In genomic region chr8:66433577-66433976, GRCm38 (mm10) we compare ENCODE assay signal across 20 mouse cellular contexts. TPM values are rescaled to one million over a fixed set of nuclear protein-coding genes. Genes with fewer than 3 reads are reported as not detected.
DNase-seq lines count a peak whose midpoint lies in the region; ATAC-seq and TF ChIP-seq lines count a peak whose summit lies in the region.
"Had no signal": no experiment of that assay in that cellular context is flagged by ENCODE, and none has a peak within 500 bp of the region (broad histone marks: within the 10 kb centered on the region; RNA-seq: fewer than 3 reads in every experiment).

No protein-coding gene starts in this region.

- no peak overlapping the region for H3K4me2 ChIP-seq in intestine, postnatal 0 days (replicated peaks; ENCODE audit: low read depth)
- H3K4me2 ChIP-seq in intestine, embryonic 15.5 days (replicated peaks): no peak overlapping the region
- H3K4me2 ChIP-seq in midbrain, postnatal 0 days (ENCODE audit: low read depth, low read length, poor library complexity, severe bottlenecking): no peak overlapping the region
- H3K4me2 ChIP-seq: embryonic facial prominence, embryonic 13.5 days; forebrain, embryonic 13.5 days; heart, embryonic 13.5 days; hindbrain, embryonic 15.5 days had no signal

- no peaks in the 10 kb centered on the region for H3K27me3 ChIP-seq in intestine, postnatal 0 days (replicated peaks; ENCODE audit: control insufficient read depth, insufficient read depth, low read length)
- H3K27me3 ChIP-seq in intestine, embryonic 15.5 days (replicated peaks): no peaks in the 10 kb centered on the region
- no peaks in the 10 kb centered on the region for H3K27me3 ChIP-seq in midbrain, postnatal 0 days (ENCODE audit: insufficient read depth, low read length)
- no peaks in the 10 kb centered on the region for H3K27me3 ChIP-seq in midbrain, embryonic 10.5 days (ENCODE audit: low read depth, poor library complexity, severe bottlenecking)
- H3K27me3 ChIP-seq: embryonic facial prominence, embryonic 13.5 days; forebrain, embryonic 13.5 days; heart, embryonic 13.5 days; hindbrain, embryonic 15.5 days had no signal

- no peaks in the 10 kb centered on the region for H3K9me3 ChIP-seq in intestine, postnatal 0 days (ENCODE audit: control insufficient read depth)
- H3K9me3 ChIP-seq in intestine, embryonic 15.5 days: no peaks in the 10 kb centered on the region
- no peaks in the 10 kb centered on the region for H3K9me3 ChIP-seq in midbrain, postnatal 0 days (ENCODE audit: low read length)
- H3K9me3 ChIP-seq in midbrain, embryonic 10.5 days (replicated peaks): no peaks in the 10 kb centered on the region
- H3K9me3 ChIP-seq: embryonic facial prominence, embryonic 13.5 days; forebrain, embryonic 13.5 days; heart, embryonic 13.5 days; hindbrain, embryonic 15.5 days had no signal

- DNase-seq in midbrain, postnatal 0 days (ENCODE audit: low spot score): no peak
- no peak for DNase-seq in midbrain, embryonic 10.5 days (ENCODE audit: low spot score)
- peak; percentile 16 for DNase-seq in R1 (ENCODE audit: low read depth, low spot score)
- DNase-seq in right cerebral cortex, adult 18-20 months: no peak
- DNase-seq: adrenal gland, postnatal 14 days; B cell, adult 2 months; cerebellum, adult 18-20 months; cerebellum, adult 9-11 months; cerebellum, postnatal 36 days; forebrain, postnatal 0 days; gastrocnemius, postnatal 14 days; heart, postnatal 36 days had no signal

- H3K4me1 ChIP-seq in intestine, postnatal 0 days (replicated peaks; ENCODE audit: control insufficient read depth, insufficient read depth, low read length): no peaks in the 10 kb centered on the region
- H3K4me1 ChIP-seq in intestine, embryonic 15.5 days (replicated peaks): no peaks in the 10 kb centered on the region
- H3K4me1 ChIP-seq in midbrain, postnatal 0 days (ENCODE audit: insufficient read depth, low read length): no peaks in the 10 kb centered on the region; the same call in 1 of the 2 replicates
- H3K4me1 ChIP-seq in midbrain, embryonic 10.5 days: no peaks in the 10 kb centered on the region
- H3K4me1 ChIP-seq: embryonic facial prominence, embryonic 13.5 days; forebrain, embryonic 13.5 days; hindbrain, embryonic 15.5 days had no signal

- H3K4me3 ChIP-seq in intestine, postnatal 0 days (ENCODE audit: low read depth, low read length): no peak overlapping the region
- no peak overlapping the region for H3K4me3 ChIP-seq in intestine, embryonic 15.5 days (replicated peaks)
- no peak overlapping the region for H3K4me3 ChIP-seq in midbrain, postnatal 0 days (ENCODE audit: low read depth, low read length)
- no peak overlapping the region for H3K4me3 ChIP-seq in midbrain, embryonic 10.5 days
- H3K4me3 ChIP-seq: embryonic facial prominence, embryonic 13.5 days; forebrain, embryonic 13.5 days; heart, embryonic 13.5 days; hindbrain, embryonic 15.5 days had no signal

- no peak overlapping the region for H3K9ac ChIP-seq in intestine, postnatal 0 days (ENCODE audit: low read depth, low read length)
- no peak overlapping the region for H3K9ac ChIP-seq in intestine, embryonic 15.5 days
- no peak overlapping the region for H3K9ac ChIP-seq in midbrain, postnatal 0 days (replicated peaks; ENCODE audit: low read length, poor library complexity, severe bottlenecking)
- H3K9ac ChIP-seq: embryonic facial prominence, embryonic 13.5 days; forebrain, embryonic 13.5 days; forebrain, postnatal 0 days; heart, embryonic 13.5 days; hindbrain, embryonic 15.5 days had no signal

- no peaks in the 10 kb centered on the region for H3K36me3 ChIP-seq in intestine, postnatal 0 days (ENCODE audit: control insufficient read depth, insufficient read depth)
- no peaks in the 10 kb centered on the region for H3K36me3 ChIP-seq in intestine, embryonic 15.5 days
- H3K36me3 ChIP-seq in midbrain, postnatal 0 days (ENCODE audit: insufficient read depth, low read length): no peaks in the 10 kb centered on the region
- H3K36me3 ChIP-seq in midbrain, embryonic 10.5 days: no peaks in the 10 kb centered on the region
- H3K36me3 ChIP-seq: embryonic facial prominence, embryonic 13.5 days; heart, embryonic 13.5 days; hindbrain, embryonic 15.5 days had no signal

- no peak for ATAC-seq in intestine, postnatal 0 days
- no peak for ATAC-seq in intestine, embryonic 15.5 days
- no peak for ATAC-seq in midbrain, postnatal 0 days (ENCODE audit: low FRiP score)
- ATAC-seq in erythroblast, adult 5-6 weeks (replicated peaks; ENCODE audit: low FRiP score, poor library complexity, severe bottlenecking): no peak
- ATAC-seq: CD4-positive, CD25-positive, alpha-beta regulatory T cell, adult 4 months; forebrain, embryonic 13.5 days; forebrain, postnatal 0 days had no signal

- H3K27ac ChIP-seq in intestine, postnatal 0 days (ENCODE audit: low read depth, low read length): no peak overlapping the region
- H3K27ac ChIP-seq in intestine, embryonic 15.5 days: no peak overlapping the region
- H3K27ac ChIP-seq in midbrain, postnatal 0 days (ENCODE audit: low read depth, low read length): no peak overlapping the region
- no peak overlapping the region for H3K27ac ChIP-seq in midbrain, embryonic 10.5 days (replicated peaks)
- H3K27ac ChIP-seq: embryonic facial prominence, embryonic 13.5 days; forebrain, embryonic 13.5 days; heart, embryonic 13.5 days; hindbrain, embryonic 15.5 days had no signal

- TF ChIP-seq CTCF in intestine, postnatal 0 days (IDR thresholded peaks at IDR 0.05; ENCODE audit: low read depth): 0 out of 2 replicates have a peak, but pooled peaks have one; percentile 2
- 0 out of 2 replicates have a peak, but pooled peaks have one; percentile 25 for TF ChIP-seq CTCF in midbrain, postnatal 0 days (IDR thresholded peaks at IDR 0.05)

RNA-seq across cellular contexts. Expression of gene Tma16, which starts 52.8 kb away (rescaled TPM):
- 3.6 and 4.2 TPM in 2 replicates for polyA plus RNA-seq in intestine, postnatal 0 days (2015; fragmentation: Nextera tagmentation; extraction: Ambion mirVana)
- 13.1 and 13.3 TPM in 2 replicates for polyA plus RNA-seq in intestine, embryonic 15.5 days (2015; fragmentation: Nextera tagmentation; extraction: Ambion mirVana)
- 13.3 and 14.8 TPM in 2 replicates for total RNA-seq in midbrain, postnatal 0 days (2014; rRNA removed)
- 10.9 and 12.5 TPM in 2 replicates for polyA plus RNA-seq in midbrain, postnatal 0 days (2015; fragmentation: Nextera tagmentation; extraction: Ambion mirVana)
- 18.9 and 19.5 TPM in 2 replicates for polyA plus RNA-seq in midbrain, embryonic 10.5 days (2016; fragmentation: Nextera tagmentation; extraction: Ambion mirVana)
- 4.6 and 8.6 TPM in 2 replicates for total RNA-seq in erythroblast, adult 5-6 weeks (2015; ENCODE audit: low replicate concordance)
- total RNA-seq in erythroblast, adult 5-6 weeks (2017; ENCODE audit: low replicate concordance): 4.9 and 9.4 TPM in 2 replicates
